Mouse (Mus musculus) retina, embryonic 14.5 days (tissue): ENCODE results near the gene Filip1.

Experiments
- DNase-seq: peaks from one replicate; pipeline ENCODE4 v3.0.0-alpha.2; 2015; ENCODE audit warnings: low spot score

Filip1 gene

GRCm38 (mm10) chr9:79825526-79825925 lies 187.1 kb downstream of the Filip1 start:
- peak; percentile 69 for DNase-seq

DNA sequence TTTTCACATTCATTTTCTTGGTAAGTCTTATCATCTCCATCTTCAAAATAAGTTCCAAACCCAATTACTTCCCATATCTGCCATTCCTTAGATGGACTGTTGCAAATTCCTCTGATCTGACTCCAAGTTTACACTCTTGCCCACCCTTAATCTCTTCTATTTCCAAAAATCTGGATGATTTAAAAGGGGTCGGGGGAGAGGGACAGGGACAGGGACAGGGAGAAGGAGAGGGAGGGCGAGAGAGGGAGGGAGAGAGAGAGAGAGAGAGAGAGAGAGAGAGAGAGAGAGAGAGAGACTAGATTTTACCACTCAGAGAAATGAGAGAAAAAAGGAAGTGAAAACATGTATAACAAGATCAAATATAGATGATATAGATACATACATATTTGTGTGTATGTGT lies 188.8 kb downstream of the Filip1 start:
- DNase-seq, result no peak

DNA sequence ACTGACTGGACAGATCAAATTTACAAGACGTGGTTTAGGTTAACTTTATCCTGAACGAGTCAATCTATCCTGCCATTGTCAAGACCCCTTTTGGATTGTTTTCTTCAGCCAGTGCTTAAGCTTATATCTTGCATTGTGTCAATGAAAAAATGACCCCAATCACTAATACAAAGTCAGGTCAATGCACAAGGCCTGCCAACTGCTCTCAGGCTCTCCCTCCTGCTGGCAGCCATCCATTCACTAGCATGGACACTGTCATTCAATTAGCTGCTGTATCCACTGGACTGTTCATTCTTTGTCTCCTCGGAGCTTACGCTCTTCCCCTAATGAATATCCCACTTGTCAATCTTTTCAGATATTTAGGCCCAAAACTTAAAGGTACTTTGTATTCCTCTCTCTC lies 189.2 kb downstream of the Filip1 start:
- peak; percentile 81 for DNase-seq

- DNase-seq, result no peak
Measured at GRCm38 (mm10) chr9:79816464-79816863, 196.2 kb downstream of the Filip1 start.

- no peak for DNase-seq
Measured at GRCm38 (mm10) chr9:79816013-79816412, 196.6 kb downstream of the Filip1 start.

DNA sequence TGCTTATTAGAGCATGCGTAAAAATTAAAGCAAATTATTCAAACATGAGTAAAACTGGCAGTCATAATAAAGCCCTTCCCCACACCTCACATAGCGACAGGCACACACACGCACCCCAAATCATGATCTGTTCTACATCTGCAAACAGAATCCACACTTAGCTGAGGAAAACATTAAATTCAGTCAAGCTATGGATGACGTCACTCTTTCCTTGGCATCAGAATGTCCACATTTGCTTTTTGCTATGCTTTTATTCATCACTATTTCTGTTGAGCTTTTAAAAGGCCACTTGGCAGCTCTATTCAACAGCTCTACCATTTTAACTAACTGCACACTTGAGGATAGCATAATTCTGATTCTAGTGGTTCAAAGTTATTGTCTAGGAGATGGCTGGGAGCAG lies 198.1 kb downstream of the Filip1 start:
- DNase-seq, result no peak

- DNase-seq, result no peak
Measured at GRCm38 (mm10) chr9:79810969-79811902, 201.4 kb downstream of the Filip1 start.

GRCm38 (mm10) chr9:79810534-79810933 lies 202.1 kb downstream of the Filip1 start:
- no peak for DNase-seq

DNA sequence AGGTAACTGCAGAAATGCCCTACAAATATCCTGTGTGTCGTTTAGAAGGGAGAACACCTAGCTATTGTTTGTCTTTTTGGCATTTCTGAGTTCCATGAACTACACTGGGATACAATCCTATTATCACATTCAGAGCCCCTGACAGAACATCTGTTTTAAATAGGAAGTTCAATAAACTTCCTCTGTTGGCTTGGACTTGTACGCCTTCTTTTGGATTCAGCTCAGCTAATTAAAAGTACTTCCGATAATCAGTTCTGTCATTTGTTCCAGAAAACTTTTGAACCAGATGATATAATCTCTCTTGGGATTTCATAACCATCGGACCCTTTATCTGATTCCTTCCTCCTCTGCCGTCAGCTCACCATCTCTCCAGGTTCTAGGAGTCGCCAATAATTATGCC lies 203.2 kb downstream of the Filip1 start:
- no peak for DNase-seq

GRCm38 (mm10) chr9:79807178-79807577 lies 205.5 kb downstream of the Filip1 start:
- DNase-seq, result no peak

- peak; percentile 83 for DNase-seq
Measured at GRCm38 (mm10) chr9:79806317-79807075, 206.2 kb downstream of the Filip1 start.

DNA sequence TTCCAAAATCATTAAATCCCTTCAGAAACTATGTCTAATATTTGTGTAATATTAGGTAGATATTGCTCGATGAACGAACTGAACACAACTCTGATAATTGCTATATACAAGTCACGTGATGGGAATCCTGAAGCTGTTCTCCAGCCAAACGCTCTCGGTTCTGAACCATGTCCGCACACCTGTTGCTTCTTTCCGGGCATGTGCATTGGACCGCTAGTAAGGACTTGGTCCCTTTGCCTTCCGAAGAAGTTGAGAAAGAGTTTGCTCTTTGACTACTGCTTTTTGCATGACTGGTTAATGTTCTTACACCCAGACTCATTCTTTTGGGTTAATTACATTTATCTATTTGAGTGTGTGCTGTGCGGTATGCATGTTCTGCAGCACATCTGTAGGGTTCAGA lies 207.2 kb downstream of the Filip1 start:
- no peak for DNase-seq

- DNase-seq, result peak; percentile 68
Measured at GRCm38 (mm10) chr9:79796461-79797135, 216.1 kb downstream of the Filip1 start.

DNA sequence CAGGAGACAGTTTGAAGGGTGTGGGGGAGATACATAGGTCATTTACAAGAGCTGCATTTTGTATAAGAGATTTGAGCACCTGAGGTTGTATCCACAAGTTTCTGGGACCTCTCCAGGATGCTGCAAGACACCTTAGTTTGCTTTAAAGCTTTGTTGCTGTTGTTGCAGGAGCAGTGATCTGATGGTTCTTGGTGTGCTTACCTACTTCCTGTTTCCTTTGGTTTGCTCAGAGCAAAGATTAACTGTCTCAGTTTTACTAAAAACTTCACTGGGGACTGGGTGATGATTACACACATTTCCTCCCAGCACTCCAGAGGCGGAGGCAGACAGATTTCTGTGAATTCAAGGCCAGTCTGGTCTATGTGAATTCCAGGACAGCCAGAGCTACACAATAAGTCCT lies 217.6 kb downstream of the Filip1 start:
- no peak for DNase-seq

- peak; percentile 98 for DNase-seq
Measured at GRCm38 (mm10) chr9:79792841-79793835, 219.5 kb downstream of the Filip1 start, which contains the start of gene Tmem30a. Gene Tmem30a (minus strand): TSS chr9:79793507.

DNA sequence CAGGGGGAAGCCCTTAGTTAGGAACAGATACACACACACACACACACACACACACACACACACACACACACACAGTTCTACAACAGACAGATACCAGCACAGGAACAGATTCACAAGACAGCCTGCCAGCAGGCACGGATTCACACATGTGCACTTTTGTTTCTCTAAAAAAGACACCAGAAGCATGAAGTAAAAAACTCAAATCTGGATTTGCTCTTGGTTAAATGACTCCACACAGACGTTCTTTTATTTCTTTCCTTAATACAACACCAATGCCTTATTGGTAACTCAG lies 226.9 kb downstream of the Filip1 start:
- no peak for DNase-seq

- no peak for DNase-seq
Measured at GRCm38 (mm10) chr9:79784934-79785793, 227.5 kb downstream of the Filip1 start.

DNA sequence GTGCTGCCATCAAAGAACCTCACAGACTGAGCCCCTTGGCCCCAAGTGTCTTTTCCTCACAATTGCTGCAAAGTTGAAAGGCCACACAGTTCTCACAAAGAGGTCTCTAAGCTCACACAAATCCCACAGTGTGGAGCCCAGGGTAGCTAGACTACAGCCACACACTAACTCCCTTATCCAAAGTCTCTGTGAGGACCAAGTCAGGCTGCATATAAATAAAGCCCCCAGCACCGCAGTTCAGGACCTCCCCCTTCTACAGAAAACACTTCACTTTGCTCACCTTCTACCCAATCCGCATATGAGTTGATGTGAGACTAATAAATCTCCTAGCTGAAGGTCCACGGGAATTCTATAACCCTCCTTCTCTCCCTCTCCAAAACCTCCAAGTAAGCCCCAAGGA lies 228.2 kb downstream of the Filip1 start:
- DNase-seq, result no peak

GRCm38 (mm10) chr9:79779354-79779753 lies 233.3 kb downstream of the Filip1 start:
- DNase-seq, result peak; percentile 57

DNA sequence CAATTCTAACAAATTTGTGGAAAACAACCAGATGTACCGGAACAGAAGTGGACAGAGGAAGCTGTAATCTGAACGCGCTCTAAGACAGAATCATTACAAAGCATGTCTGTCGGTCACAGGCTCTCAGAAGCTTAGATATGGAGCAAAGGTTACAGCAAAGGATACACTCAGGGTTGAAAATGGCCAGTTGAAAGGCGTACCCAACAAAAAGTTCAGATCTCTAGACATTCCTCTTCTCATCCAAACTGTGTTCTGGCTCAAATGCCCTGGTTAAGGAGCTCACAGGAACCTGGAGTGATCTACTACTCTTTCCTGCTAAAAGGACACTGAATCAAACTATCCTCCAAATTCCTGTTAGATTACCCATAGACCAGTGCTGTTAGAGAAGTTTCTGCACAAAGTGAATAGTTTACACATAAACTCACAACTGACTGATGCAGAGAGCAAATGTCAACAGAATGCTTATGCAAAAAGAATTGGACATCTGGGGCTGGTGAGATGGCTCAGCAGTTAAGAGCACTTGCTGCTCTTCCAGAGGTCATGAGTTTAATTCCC lies 245.6 kb downstream of the Filip1 start:
- DNase-seq, result no peak
